Mouse (Mus musculus) heart, postnatal 0 days (tissue): ENCODE measurements at regions not wholly inside any gene's neighbourhood (a gene's known extent, or its start where the extent isn't known, plus 50 kb on each side); places are given as distances from the start of the nearest gene placed in this dataset.

ENCODE experiments used
- CTCF ChIP-seq: IDR thresholded peaks from 2 replicates; pipeline ENCODE4 v1.5.1; 2016; ENCODE audit warnings: antibody characterized with exemption, control low read depth, low read depth
- EP300 ChIP-seq: IDR thresholded peaks from 2 replicates; pipeline ENCODE4 v1.6.1; 2016; ENCODE audit warnings: antibody characterized with exemption, low read depth

GRCm38 (mm10) chr5:47794639-47795272 is 188.2 kb upstream of the Slit2 start:
- TF ChIP-seq EP300, result no peak
- no peak for TF ChIP-seq CTCF
